Mouse (Mus musculus): ENCODE data around the gene Trim62.

Trim62 gene

DNA sequence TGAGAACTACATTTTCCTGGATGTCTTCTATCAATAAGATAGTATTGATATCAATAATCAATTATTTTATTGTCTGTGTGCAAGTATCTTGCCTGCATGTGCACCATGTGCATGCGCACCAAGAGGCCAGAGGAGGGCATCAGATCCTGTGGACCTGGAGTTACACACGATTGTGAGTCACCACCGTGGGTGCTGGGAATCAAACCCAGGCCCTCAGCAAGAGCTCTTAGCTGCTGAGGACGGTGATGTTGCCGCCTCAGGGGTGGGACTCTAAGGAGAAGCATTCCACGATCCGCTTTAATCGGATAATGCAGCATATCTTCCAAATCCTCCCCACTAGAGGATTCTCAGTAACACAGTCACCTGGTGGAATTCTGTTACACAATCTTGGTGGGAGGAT, 2.2 kb downstream of the Trim62 start:
- DNase-seq (ENCODE audit: low spot score) = no peak

DNA sequence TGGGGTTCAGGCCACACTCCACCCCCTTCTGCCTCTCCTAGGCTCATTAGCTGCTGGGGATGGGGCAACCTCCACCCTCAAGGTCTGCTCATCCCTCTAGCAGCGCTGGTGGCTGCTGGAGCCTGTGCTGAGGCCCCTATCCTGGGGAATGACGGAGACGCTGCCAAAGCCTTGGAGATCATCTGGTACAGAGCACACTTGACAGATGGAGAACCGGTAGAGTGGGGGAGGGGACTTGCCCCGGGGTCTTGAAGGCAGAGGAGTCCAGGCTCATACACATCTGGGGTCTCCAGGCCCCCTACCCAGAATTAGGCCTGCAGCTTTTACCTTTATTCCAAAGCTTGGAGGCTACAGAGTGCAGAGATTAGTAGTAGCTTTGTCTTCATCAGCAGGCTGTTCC, 3.2 kb downstream of the Trim62 start:
- no peak for DNase-seq (ENCODE audit: low spot score)

DNA sequence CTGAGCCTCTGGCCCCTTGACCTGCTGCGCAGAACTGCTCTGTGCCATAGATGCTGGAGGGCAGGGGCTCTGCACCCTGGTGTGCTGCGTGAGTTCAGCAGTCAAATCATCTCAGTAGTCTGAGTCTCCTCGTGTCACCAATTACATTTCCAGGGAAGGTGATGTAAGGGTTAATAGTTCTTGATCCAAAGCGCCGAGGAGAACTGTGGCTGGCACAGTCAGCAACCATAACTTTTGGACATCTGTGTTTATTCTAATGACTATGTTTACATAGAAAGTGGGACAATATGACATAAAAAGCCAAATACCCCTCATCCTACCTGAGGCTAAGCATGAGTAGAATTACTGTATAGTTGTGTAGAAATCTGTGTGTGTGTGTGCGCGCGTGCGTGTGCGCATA, 3.6 kb downstream of the Trim62 start:
- DNase-seq (ENCODE audit: low spot score) = no peak

DNA sequence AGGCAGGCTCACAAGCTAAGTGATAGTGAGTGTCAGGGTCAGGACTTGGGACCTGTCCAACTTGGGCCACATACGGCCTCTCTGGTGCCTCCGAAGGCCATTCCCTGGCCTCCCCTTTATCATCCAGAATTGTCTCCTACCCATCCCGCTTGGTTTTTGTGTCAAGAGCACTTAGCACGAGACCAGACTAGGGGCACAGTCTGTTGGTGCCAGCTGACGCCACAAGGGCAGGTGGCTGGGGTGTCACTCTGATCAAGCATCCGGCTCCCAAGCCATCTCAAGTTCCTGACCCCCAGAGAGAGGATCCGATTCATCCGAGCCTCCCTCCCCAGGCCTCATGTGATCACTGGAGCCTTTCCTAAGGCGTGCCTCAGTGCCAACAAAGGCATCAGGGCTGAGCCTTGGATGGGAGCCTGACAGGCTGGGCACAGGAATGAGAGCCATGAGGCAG, 4.3 kb downstream of the Trim62 start:
- DNase-seq (ENCODE audit: low spot score) = no peak

DNA sequence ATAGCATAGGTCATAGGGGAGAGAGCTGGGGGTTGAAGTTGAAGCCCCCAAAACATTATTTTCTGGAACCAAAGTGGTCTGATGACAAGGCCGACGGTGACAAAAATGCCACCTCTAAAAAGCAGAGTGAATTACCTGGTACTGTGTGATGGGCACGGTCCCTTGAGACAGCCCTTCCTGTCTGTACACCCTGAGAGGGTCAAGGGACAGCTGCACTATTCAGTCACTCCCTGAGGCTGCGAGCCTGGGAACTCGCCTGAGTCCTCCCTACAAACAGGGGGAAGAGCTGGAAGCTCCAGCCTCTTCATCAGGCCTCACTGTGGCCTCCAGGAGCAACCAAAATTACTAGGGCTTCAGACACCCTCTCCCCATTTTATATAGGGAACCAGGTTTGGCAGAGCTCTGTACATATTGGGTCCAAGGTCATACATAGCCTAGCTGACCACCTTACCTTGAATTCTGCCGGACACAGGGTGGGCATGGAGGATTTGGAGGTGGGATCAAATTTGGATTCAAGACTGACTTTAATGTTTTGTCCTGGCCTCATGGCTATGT, 5.1 kb downstream of the Trim62 start:
- DNase-seq (ENCODE audit: low spot score) = no peak

DNA sequence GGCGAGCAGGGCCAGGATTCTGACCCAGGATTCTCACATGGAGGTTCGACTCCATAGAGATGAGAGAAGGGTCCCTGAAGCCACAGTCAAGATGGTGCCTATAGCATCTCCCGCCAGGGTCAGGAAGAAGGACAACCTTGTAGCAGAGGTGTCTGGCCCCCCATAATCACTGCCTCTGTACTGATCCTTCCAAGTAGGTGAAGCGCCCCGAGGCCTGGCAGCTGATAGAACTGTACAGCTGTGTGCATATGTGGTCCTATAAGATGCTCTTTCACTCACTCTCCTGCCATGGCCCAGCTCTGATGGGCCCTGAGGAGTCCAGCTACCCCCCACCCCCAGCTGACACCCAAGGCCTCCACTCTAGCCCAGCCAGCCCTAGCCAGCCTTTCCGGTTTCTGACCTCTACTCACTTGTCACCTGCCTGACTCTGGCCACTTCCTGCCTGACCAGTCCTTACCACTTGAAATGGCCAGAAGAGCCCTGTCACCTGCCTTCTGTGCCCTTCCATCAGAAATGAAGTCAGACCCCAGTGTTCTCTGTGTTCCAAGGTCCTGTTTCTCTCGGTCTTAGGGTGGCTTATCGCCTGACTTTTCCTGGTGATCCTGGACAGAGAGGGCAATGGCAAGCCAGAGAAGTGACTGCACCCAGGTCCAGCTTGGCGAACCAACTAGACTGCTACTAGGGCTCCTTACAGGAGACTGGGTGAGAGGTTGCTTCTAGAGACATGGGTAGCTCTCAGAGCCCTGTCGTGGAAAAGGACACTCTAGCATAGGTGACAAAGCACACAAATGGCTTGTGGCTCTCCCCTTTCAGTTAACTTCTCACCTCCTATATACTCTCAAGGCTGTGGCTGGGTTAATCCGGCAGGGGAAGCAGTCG, 6.6 kb downstream of the Trim62 start:
- DNase-seq (ENCODE audit: low spot score) = no peak

DNA sequence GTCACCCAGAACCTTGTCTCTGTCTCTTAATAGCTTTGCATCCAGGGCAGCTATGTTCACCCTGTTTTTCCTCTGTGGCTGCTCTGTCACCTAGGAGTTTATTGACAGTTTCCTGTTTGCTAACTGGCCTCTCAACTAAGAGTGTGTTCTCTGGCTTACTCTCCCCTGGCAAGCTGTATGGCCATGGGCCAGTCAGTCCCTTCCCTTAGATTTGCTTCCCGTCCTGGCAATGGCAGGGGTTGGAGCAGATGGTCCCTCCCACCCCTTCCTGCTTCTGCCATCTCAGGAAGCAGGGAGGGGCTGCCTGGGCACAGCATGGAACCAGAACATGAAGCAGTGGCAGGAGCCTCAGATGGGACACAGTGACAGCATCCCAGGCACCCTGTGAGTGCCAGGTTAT, 7.8 kb downstream of the Trim62 start:
- DNase-seq (ENCODE audit: low spot score) = no peak

DNA sequence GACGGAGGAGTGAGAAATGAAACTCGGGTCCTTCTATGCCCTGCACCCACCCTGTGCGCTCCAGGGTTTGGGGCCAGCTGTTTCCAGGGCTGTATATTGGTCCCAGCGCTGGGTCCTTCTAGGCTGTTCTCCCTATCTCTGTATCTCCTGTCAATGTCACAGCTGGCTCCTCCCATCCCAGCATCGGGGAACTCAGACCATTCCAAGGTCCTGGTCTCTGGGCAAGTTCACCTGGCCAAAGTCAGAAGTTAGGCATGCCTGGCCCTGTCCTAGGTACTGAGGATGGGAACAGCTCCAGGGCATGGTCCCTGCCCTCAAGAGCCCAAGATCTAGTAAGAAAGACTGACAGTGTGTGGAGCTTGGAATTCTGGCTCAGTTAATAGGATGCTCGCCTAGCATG, 8.4 kb downstream of the Trim62 start:
- DNase-seq (ENCODE audit: low spot score) = no peak

DNA sequence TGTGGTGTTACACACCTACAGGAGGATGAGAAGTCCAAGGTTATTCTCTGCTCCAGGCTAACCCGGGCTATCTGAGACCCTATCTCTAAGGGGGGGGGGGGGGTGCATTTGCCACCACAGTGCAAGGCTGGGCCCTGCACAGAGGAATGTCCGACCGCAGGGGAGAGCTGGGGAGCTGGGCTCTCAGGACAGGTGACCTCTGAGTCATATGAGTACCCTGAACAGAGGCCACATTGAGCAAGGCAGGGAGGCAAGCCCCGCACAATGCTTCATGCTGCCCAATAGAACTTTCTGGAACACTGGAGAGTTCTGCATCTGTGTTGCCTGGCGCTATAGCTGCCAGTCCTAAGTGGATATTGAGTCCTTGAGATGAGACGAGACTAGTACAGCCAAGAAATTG, 8.8 kb downstream of the Trim62 start:
- DNase-seq (ENCODE audit: low spot score) = no peak

DNA sequence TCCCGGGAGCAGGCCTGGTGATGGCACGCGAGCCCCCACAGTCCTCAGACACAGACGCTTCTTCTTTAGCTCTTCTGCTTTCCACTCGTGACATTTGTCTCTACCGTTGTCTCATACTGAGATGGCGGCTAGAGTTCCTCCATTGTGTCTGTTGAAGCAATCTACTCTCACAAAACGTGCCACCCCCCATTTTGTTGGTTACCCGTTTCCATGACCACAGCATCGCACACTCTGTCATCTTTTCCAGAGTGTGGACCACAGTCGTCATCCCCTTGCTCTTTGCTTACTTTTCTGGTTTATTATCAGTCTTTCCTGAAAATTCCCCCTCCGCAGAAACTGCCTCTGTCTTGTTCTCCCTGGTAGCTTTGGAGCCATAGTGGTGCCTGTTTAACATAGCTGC, 10.7 kb downstream of the Trim62 start:
- DNase-seq (ENCODE audit: low spot score) = no peak

DNA sequence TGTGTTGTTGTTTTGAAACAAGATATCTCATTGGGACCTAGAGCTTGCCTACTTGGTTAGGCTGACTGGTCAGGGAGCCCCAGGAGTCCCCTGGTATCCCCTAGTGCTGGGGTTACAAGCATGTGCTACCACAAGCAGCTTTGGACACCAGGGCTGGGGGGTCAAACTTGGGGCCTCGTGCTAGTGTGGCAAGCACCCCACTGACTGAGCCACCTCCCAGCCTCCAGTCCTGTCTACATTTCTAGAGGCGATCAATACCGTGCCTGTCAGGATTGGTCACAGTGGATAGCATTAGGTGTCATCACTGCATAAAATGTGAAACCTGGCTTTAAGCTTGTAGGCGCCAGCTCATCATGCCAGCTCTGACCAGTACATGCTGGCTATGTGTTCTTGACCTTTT, 12.5 kb downstream of the Trim62 start:
- no peak for DNase-seq (ENCODE audit: low spot score)

DNA sequence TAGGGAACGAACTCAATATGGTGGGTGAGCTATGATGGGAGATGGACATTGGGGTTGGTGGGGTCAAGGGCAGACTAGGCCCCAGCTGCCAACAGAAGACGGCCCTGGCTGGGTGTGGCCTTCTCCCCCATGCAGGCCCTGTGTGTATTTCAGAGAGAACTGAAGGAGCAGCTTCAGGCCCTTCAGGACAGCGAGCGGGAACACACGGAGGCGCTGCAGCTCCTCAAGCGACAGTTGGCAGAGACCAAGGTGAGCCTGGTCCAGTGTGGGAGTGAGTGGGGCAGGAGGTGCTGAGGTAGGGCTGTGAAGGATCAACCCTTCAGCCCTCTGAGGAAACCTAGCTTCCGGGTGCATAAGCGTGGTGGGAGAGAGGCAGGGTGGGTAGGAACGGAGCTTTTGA, 13.3 kb downstream of the Trim62 start:
- no peak for DNase-seq (ENCODE audit: low spot score)

DNA sequence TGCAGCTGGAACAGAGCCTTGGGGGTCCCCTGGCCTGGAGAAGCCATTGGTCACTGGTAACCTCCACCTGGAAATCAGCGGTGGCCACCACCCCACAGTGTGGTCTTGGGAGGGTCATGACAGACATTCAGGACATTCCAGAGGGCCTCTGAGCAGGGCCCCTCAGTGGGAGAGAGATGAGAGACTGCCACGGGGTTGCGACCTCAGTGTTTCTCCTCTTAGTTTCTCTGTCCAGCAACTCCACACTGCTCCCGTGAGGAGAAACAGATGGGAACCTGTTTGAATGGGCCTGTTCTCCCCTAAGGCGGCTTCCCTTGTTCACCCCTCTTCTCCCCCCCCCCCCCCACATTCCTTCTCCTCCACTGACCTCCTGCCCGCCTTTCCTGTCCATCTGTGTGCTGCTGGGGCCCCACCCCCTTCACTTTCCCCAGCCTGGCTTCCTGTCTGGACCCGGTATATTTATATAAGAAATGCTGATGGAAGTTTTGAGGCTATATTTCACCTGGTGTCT, 14.6 kb downstream of the Trim62 start:
- no peak for DNase-seq (ENCODE audit: low spot score)

DNA sequence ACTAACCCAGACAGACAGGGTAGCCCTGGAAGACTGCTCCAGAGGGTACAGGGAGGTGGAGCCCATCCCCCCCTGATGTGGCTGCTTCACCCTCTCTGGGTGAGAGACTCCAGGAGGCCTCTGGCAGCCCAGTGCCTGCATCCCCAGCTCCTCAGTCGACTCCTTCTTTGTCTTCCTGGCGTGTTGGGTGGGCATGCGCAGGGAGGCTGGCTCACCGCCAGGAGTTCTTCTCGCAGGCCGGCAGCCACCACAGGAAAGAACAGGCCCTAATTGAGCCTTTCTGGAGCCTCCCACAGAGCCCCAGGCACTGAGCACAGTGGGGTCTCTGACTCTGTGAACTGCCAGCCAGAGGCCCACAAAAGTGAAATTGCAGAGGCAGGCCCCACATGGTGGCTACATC, 16.0 kb downstream of the Trim62 start:
- peak; percentile 56 for DNase-seq (ENCODE audit: low spot score)

DNA sequence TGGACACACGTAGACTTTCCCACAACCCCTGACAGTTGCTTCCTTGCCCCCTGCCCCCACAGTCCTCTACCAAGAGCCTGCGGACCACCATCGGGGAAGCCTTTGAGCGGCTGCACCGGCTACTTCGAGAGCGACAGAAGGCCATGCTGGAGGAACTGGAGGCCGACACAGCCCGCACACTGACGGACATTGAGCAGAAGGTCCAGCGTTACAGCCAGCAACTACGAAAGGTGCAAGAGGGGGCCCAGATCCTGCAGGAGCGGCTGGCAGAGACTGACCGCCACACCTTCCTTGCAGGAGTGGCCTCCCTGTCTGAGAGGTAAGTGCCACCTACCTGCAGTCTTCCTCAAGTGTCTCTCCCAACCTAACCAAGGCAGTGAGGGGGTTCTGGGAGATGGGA, 17.1 kb downstream of the Trim62 start:
- DNase-seq (ENCODE audit: low spot score) = no peak

DNA sequence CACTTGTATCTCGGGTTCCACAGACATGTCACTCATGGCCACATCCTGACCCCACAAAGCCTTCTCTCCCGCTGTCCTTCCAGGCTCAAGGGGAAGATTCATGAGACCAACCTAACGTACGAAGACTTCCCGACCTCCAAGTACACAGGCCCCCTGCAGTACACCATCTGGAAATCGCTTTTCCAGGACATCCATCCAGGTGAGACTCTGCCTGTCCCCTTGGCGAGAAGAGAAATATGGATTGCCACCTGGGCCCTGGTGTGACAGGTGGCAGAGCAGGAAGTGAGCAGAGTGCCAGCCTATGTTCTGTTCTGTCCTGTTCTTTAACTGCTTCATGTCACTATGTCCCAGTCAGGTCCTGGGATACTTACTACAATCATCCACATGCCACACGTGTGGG, 19.0 kb downstream of the Trim62 start:
- no peak for DNase-seq (ENCODE audit: low spot score)

DNA sequence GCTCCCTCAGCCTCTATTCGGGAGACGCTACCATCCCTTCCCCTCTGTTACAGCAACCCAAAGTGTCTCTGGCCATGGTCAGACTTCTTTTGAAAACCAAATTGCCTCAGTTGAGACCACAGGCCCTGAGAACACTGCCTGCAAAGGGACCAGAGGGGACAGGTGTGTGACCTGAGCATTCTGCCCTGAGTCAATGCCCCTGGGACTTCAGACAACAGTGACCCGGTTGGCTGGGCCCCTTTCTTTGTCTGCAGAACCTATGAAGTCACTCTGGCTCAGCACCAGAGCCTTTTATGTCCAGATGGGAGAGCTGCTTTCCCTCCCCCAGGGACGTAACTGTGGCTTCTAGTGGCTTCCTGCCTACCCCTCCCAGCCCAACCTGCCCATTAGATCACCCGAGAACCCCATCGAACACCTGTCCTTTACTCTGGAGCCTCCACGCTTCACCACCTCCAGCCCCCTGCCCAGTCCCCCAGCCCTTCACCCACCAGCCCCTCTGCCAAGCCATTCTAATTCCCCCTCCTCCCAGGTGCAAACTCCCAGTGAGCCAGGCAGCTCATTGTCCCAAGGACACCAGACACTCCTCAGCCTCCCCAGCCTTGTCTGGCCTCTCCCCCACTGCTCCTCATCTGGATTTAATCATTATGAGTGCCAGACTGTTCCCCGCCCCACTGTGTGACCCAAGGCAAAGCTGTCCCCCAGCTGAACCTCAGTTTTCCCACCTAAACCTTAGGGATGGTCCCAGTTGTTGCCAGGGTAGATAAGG, 20.8 kb downstream of the Trim62 start:
- no peak for DNase-seq (ENCODE audit: low spot score)

DNA sequence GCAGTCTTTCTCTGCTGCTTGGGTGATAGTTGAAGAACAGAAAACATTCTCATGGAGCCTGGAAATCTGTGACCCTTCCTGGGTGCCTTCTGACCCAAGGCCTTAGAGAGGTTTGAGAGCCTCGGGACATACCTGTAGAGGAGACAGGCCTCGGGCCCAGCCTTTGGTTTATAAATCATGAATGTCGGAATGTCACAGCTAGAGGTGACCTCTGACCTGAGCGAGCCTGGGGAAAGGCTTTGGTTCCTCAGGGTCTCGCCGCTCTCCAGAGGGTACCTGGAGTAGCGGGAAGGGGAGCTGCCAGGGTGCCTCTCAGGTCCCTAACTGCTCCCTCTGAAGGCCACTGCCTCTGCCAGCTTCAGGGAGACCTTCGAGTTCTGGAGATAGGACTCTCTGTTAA, 21.9 kb downstream of the Trim62 start:
- no peak for DNase-seq (ENCODE audit: low spot score)

DNA sequence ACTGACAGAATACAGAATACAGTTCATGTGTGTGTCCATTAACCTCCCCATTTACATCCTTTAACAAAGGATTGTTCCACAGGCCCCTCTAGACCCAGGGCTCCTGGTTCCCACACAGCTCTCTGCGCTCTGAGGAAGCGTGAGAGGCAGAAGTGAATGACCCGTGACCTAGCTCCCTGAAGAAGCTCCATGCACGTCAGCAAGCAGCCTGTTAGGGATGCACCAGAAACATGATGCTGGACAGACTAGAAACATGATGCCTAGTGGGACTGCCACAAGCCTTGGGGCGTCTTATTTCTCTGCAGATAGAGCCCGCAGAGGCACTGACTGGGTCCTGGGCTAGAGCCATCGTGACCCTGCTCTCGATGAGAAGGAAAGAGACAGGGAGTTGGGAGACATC, 23.4 kb downstream of the Trim62 start:
- no peak for DNase-seq (ENCODE audit: low spot score)

DNA sequence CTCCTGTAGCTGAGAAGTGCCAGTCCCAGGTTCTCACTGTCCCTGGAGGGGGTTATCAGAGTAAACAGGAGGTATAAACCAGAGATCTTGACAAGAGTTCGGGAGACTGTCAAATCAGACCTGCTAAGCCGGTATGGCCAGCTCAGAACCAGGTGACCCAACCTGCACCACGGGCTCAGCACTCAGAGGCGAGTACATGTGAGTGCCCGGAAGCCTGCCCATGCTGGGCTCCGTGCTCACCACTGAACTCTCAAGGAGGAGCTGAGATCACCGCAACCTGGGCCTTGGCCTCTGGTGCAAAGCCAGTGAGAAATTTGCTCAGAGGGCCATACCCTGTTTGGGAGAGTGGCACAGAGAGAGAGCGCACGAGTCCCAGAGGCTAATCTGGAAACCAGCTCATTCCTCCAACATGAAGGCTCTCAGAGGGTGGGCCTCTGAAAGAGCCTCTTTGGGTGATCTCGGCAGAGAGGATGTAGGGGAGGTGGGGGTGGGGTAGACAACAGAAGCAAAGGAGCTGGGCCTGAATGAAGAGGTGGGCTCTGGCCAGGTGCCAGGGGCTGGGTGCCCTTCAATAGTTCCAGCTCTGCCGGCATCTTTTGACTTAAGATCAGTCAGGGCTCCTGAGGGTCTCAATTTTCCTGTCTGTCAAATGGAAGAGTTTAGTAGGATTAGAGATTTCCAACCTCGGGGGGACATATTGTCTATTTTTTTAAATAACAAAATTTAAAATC, 24.0 kb downstream of the Trim62 start:
- no peak for DNase-seq (ENCODE audit: low spot score)

DNA sequence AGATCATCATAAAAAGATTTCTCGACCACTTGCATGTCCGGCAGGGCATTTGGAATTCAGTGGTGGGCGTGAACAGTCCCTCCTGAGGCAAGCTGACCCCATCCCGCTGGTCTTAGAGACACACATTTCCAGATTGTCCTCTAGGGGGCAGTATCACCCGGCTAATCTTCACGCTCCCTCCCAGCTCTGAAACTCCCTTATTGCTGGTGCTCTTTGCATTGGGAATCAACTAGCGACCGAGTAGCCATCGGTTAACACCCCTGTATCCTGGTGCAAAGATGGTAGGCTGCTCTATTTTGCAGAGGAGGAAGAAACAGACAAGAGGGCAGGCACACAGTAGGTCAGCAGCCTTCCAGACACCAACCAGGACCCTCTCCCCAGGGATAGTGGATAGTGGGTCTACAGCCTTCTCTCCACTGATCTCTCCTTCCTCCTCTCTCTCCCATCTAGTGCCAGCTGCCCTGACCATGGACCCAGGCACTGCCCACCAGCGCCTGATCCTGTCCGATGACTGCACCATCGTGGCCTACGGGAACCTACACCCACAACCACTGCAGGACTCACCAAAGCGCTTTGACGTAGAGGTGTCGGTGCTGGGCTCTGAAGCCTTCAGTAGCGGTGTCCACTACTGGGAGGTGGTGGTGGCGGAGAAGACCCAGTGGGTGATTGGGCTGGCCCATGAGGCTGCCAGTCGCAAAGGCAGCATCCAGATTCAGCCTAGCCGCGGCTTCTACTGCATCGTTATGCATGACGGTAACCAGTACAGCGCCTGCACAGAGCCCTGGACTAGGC, 25.4 kb downstream of the Trim62 start:
- DNase-seq (ENCODE audit: low spot score) = no peak

All from ovary, postnatal 10 days (tissue).